Mouse (Mus musculus): ENCODE results near the gene Pde1a. TPM values are rescaled to one million over a fixed set of nuclear protein-coding genes. Genes with fewer than 3 reads are reported as not detected.

Pde1a gene
- polyA plus RNA-seq, 1 experiment: 19.9 TPM

- H3K27ac ChIP-seq (ENCODE audit: insufficient read depth, low read length): no peak overlapping the region
- H3K4me1 ChIP-seq (ENCODE audit: control insufficient read depth, insufficient read depth, low read length): no peaks in the 10 kb centered on the region
- no peak overlapping the region for H3K4me3 ChIP-seq (ENCODE audit: insufficient read depth, low read length)
- TF ChIP-seq POLR2A (IDR thresholded peaks at IDR 0.05; ENCODE audit: low read depth, low read length) (no peak), CTCF (IDR thresholded peaks at IDR 0.05; ENCODE audit: borderline replicate concordance, insufficient read depth, low read length) (no peak)
Measured at GRCm38 (mm10) chr2:79972271-79972670, 157.0 kb downstream of the Pde1a start.

- no peak overlapping the region for H3K4me3 ChIP-seq (ENCODE audit: insufficient read depth, low read length)
- H3K4me1 ChIP-seq (ENCODE audit: control insufficient read depth, insufficient read depth, low read length): no peaks in the 10 kb centered on the region; the same call in 1 of the 2 replicates
- TF ChIP-seq CTCF (IDR thresholded peaks at IDR 0.05; ENCODE audit: borderline replicate concordance, insufficient read depth, low read length) (no peak), POLR2A (IDR thresholded peaks at IDR 0.05; ENCODE audit: low read depth, low read length) (no peak)
- no peak overlapping the region for H3K27ac ChIP-seq (ENCODE audit: insufficient read depth, low read length)
Measured at GRCm38 (mm10) chr2:79969594-79969993, 159.7 kb downstream of the Pde1a start.

- H3K27ac ChIP-seq (ENCODE audit: insufficient read depth, low read length): peak overlapping the region; percentile 8; the same call in 1 of the 2 replicates
- H3K4me3 ChIP-seq (ENCODE audit: insufficient read depth, low read length): no peak overlapping the region
- TF ChIP-seq CTCF (IDR thresholded peaks at IDR 0.05; ENCODE audit: borderline replicate concordance, insufficient read depth, low read length) (no peak), POLR2A (IDR thresholded peaks at IDR 0.05; ENCODE audit: low read depth, low read length) (no peak)
- H3K4me1 ChIP-seq (ENCODE audit: control insufficient read depth, insufficient read depth, low read length): no peaks in the 10 kb centered on the region; the same call in 1 of the 2 replicates
Measured at GRCm38 (mm10) chr2:79966681-79967506, 162.4 kb downstream of the Pde1a start.

- no peak for TF ChIP-seq CTCF (IDR thresholded peaks at IDR 0.05; ENCODE audit: borderline replicate concordance, insufficient read depth, low read length)
- TF ChIP-seq POLR2A (IDR thresholded peaks at IDR 0.05; ENCODE audit: low read depth, low read length): no peak
- no peak overlapping the region for H3K27ac ChIP-seq (ENCODE audit: insufficient read depth, low read length)
Measured at GRCm38 (mm10) chr2:79966086-79966485, 163.2 kb downstream of the Pde1a start.

GRCm38 (mm10) chr2:79964964-79965363, 164.3 kb downstream of the Pde1a start:
- no peak overlapping the region for H3K4me3 ChIP-seq (ENCODE audit: insufficient read depth, low read length)
- no peak overlapping the region for H3K27ac ChIP-seq (ENCODE audit: insufficient read depth, low read length)
- TF ChIP-seq CTCF (IDR thresholded peaks at IDR 0.05; ENCODE audit: borderline replicate concordance, insufficient read depth, low read length) (no peak), POLR2A (IDR thresholded peaks at IDR 0.05; ENCODE audit: low read depth, low read length) (no peak)
- no peaks in the 10 kb centered on the region; the same call in 1 of the 2 replicates for H3K4me1 ChIP-seq (ENCODE audit: control insufficient read depth, insufficient read depth, low read length)

More at GRCm38 (mm10) chr2:79966086-79966485, 163.2 kb downstream of the Pde1a start:
- Histone ChIP-seq H3K4me3 (ENCODE audit: insufficient read depth, low read length) (no peak overlapping the region), H3K4me1 (ENCODE audit: control insufficient read depth, insufficient read depth, low read length) (no peaks in the 10 kb centered on the region; the same call in 1 of the 2 replicates)

GRCm38 (mm10) chr2:79961421-79961820, 167.8 kb downstream of the Pde1a start:
- H3K4me3 ChIP-seq (ENCODE audit: insufficient read depth, low read length): no peak overlapping the region
- H3K27ac ChIP-seq (ENCODE audit: insufficient read depth, low read length): no peak overlapping the region
- no peaks in the 10 kb centered on the region; the same call in 1 of the 2 replicates for H3K4me1 ChIP-seq (ENCODE audit: control insufficient read depth, insufficient read depth, low read length)
- TF ChIP-seq CTCF (IDR thresholded peaks at IDR 0.05; ENCODE audit: borderline replicate concordance, insufficient read depth, low read length): no peak

- Histone ChIP-seq H3K4me3 (ENCODE audit: insufficient read depth, low read length) (no peak overlapping the region), H3K4me1 (ENCODE audit: control insufficient read depth, insufficient read depth, low read length) (no peaks in the 10 kb centered on the region), H3K27ac (ENCODE audit: insufficient read depth, low read length) (no peak overlapping the region)
- no peak for TF ChIP-seq POLR2A (IDR thresholded peaks at IDR 0.05; ENCODE audit: low read depth, low read length)
- TF ChIP-seq CTCF (IDR thresholded peaks at IDR 0.05; ENCODE audit: borderline replicate concordance, insufficient read depth, low read length): no peak
Measured at GRCm38 (mm10) chr2:79957659-79958340, 171.5 kb downstream of the Pde1a start.

- TF ChIP-seq POLR2A (IDR thresholded peaks at IDR 0.05; ENCODE audit: low read depth, low read length): no peak
- TF ChIP-seq CTCF (IDR thresholded peaks at IDR 0.05; ENCODE audit: borderline replicate concordance, insufficient read depth, low read length): no peak
- Histone ChIP-seq H3K27ac (ENCODE audit: insufficient read depth, low read length) (no peak overlapping the region), H3K4me1 (ENCODE audit: control insufficient read depth, insufficient read depth, low read length) (peaks cover 4% of the 10 kb centered on the region; the same call in 1 of the 2 replicates), H3K4me3 (ENCODE audit: insufficient read depth, low read length) (no peak overlapping the region)
Measured at GRCm38 (mm10) chr2:79945898-79946675, 183.2 kb downstream of the Pde1a start.

GRCm38 (mm10) chr2:79934660-79935059, 194.6 kb downstream of the Pde1a start:
- H3K4me1 ChIP-seq (ENCODE audit: control insufficient read depth, insufficient read depth, low read length): no peaks in the 10 kb centered on the region
- no peak for TF ChIP-seq POLR2A (IDR thresholded peaks at IDR 0.05; ENCODE audit: low read depth, low read length)
- TF ChIP-seq CTCF (IDR thresholded peaks at IDR 0.05; ENCODE audit: borderline replicate concordance, insufficient read depth, low read length): no peak
- no peak overlapping the region for H3K27ac ChIP-seq (ENCODE audit: insufficient read depth, low read length)
- H3K4me3 ChIP-seq (ENCODE audit: insufficient read depth, low read length): no peak overlapping the region

All from embryonic fibroblast, embryonic 13.5 days (primary cell).